Mouse (Mus musculus) v-Abl transformed pro-B cells (cell line): ENCODE results near the gene Tnfsf12.

Experiments
- in situ Hi-C, 2 experiments: fragments of 400-800 bp; cut with MboI; formaldehyde crosslinking; loops; one replicate each; pipeline ENCODE4 v1.15.1; 2025; ENCODE audit not compliant: unreplicated experiment in 2 of 2

Tnfsf12 gene

GRCm38 (mm10) chr11:69684128-69684745 lies 11.4 kb downstream of the Tnfsf12 start:
- in situ Hi-C loops: loop anchor here (5.0 to 25.0 kb wide), 3 partner anchors 193 to 528 kb away; partner anchors contain the start of genes Tmem95 (in 2 of the 2), Slc16a11 (in 1 of the 2) and Slc16a13 (in 1 of the 2)

DNA sequence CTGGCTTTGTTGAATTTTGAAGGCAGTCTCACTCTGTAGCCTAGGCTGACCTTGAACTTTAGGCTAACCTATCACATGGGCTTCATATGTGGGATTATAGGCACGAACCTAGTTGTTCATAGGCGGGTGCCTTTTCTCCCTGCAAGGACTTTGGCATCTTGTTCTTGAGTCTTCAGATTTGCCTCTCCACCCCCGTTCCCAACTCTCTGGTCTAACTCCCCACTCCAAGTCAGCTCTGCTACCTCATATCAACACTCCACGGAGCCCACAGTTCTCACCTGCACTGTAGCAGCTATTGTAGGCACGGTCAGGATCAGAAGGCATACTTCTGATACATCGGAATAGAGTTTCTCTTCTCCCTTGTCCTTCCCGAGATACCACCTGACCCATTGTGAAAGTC lies 12.1 kb downstream of the Tnfsf12 start:
- in situ Hi-C loops: loop anchor here (5.0 to 25.0 kb wide), 3 partner anchors 194 to 529 kb away; partner anchors contain the start of genes Tmem95 (in 2 of the 2), Slc16a11 (in 1 of the 2) and Slc16a13 (in 1 of the 2)

- in situ Hi-C loops: loop anchor here (5.0 to 25.0 kb wide), 3 partner anchors 194 to 529 kb away; partner anchors contain the start of genes Tmem95 (in 2 of the 2), Slc16a11 (in 1 of the 2) and Slc16a13 (in 1 of the 2)
These were observed 12.7 kb downstream of the Tnfsf12 start for GRCm38 (mm10) chr11:69682840-69683533.

- in situ Hi-C loops: loop anchor here (5.0 to 25.0 kb wide), 3 partner anchors 195 to 530 kb away; partner anchors contain the start of genes Tmem95 (in 2 of the 2), Slc16a11 (in 1 of the 2) and Slc16a13 (in 1 of the 2)
These were observed 13.3 kb downstream of the Tnfsf12 start for GRCm38 (mm10) chr11:69682209-69682839.

GRCm38 (mm10) chr11:69681314-69682208 lies 14.1 kb downstream of the Tnfsf12 start, which contains the start of gene Senp3:
Gene Senp3 (minus strand): TSS chr11:69682084.
- in situ Hi-C loops: loop anchor here (5.0 to 25.0 kb wide), 3 partner anchors 196 to 531 kb away; partner anchors contain the start of genes Tmem95 (in 2 of the 2), Slc16a11 (in 1 of the 2) and Slc16a13 (in 1 of the 2)

DNA sequence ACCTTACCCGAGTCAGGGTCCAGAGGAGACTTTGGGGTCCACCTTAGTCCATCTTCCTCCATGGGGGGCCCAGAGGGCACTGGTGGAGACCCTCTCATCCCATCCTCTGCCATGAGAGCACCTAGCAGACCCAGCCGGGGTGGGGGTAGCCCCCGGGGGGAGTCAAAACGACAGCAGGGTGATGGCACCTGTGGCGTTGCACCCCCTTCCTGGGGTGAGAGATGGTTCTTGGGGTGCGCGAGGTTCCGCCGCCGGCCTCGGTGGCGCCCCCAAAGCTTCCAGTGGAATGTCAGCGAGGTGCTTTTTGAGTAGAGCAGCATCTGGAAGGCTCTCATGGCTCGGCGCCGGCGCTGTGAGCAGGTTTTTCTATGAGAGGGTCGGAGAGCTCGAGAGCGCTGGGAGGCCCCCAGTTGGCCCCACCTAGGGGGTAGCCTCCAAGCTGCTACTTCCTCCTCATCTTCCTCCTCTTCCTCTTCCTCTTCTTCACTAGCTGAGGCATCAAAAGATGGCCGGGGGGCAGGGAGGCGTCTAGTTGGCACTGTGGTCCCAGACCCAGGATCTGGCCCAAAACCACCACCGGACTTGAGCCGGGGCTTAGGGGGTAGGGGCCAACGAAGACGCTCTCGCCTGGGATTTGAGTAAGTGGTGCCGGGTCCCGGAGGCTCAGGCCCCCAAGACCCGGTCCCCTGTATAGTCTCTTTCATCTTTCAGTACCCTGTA lies 15.4 kb downstream of the Tnfsf12 start:
- in situ Hi-C loops: loop anchor here (5.0 to 25.0 kb wide), 3 partner anchors 197 to 532 kb away; partner anchors contain the start of genes Tmem95 (in 2 of the 2), Slc16a11 (in 1 of the 2) and Slc16a13 (in 1 of the 2)

DNA sequence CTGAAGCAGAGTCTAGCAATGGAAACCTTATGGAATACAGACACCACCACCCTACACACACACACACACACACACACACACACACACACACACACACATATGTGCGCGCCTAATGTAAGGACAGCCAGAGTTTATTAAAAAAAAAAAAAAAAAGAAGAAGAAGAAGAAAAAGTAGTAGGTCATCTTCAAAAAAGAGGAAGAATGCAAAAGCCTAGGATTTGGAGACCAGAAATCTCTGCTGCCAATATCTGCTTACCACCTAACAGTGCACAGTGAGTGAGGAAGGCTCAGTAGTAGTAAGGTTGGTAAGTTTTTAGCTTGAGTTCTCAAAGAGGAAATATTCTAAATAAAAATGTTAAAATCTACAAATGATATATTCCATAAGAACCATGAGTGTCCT lies 16.5 kb downstream of the Tnfsf12 start:
- in situ Hi-C loops: loop anchor here in 1 of 2 experiments (25.0 kb wide), 1 partner anchor 533 kb away; the partner anchor contains the start of genes Slc16a11 and Slc16a13

DNA sequence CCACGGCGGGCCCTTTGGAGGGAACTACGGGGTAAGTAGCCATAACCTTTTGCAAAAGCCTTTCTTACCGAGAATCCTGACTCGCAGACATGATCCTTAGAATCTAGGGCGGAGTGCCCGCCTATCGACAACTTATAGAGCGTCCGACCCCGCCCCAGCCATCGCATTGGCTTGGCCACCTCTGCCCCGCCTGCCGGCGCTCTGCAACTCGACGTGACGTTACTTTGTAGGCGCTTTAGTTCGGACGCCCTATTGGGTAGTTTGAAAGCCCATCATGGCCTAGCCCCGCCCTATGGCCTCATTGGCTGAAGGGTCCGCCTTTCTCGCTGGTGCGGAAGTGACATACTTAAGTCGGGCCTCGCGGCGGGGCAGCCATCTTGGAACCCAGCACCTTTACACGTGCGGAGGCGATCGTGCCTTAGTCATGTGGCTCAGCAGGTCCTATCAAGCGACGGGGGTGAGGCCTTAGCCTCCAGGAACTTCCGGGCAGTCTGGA lies 23.4 kb downstream of the Tnfsf12 start, which contains the start of gene Eif4a1:
Eif4a1 (minus strand) TSS at position 213 of the 496 bp plus-strand sequence.
- in situ Hi-C loops: loop anchor here in 1 of 2 experiments (5.0 kb wide), 2 partner anchors 85 to 250 kb away; partner anchors contain the start of genes Eif5a and Polr2a

DNA sequence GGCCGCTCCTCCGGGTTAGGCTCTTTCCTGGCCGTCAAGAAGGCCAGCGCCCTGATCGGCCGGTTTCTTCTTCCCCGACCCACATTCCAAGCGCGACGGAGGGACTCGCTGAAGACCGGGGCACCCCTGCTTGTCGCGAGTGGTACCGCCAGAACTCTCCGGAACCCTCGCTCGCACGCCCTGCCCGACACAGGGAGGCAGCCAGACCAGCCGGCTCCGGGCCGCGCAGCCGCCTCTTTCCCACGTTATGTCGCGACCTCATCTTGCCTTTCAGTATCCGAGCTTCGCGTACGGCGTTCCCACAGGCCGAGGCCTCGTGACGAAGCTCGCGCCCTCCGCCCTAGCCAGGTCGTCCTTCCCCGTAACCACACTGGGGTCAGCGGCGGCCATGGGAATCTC lies 23.9 kb downstream of the Tnfsf12 start:
- in situ Hi-C loops: loop anchor here in 1 of 2 experiments (5.0 kb wide), 2 partner anchors 86 to 251 kb away; partner anchors contain the start of genes Eif5a and Polr2a

GRCm38 (mm10) chr11:69670786-69671725 lies 24.6 kb downstream of the Tnfsf12 start:
- in situ Hi-C loops: loop anchor here in 1 of 2 experiments (5.0 kb wide), 2 partner anchors 86 to 251 kb away; partner anchors contain the start of genes Eif5a and Polr2a

DNA sequence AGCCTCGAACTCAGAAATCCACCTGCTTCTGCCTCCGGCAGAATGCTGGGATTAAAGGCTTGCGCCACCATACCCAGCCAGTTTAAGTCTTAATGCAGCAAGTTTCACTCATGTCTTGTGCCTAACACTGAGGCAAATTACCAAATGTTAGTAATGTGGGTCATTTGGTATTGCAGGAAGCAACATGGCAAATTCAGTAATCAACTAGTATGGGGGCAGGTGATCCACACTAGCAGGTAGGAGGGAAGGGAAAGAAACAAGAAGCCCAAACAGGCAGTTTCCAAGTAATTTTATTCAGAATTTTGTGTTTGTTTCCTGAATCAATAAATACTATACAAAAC lies 29.0 kb downstream of the Tnfsf12 start:
- in situ Hi-C loops: no loop called here

DNA sequence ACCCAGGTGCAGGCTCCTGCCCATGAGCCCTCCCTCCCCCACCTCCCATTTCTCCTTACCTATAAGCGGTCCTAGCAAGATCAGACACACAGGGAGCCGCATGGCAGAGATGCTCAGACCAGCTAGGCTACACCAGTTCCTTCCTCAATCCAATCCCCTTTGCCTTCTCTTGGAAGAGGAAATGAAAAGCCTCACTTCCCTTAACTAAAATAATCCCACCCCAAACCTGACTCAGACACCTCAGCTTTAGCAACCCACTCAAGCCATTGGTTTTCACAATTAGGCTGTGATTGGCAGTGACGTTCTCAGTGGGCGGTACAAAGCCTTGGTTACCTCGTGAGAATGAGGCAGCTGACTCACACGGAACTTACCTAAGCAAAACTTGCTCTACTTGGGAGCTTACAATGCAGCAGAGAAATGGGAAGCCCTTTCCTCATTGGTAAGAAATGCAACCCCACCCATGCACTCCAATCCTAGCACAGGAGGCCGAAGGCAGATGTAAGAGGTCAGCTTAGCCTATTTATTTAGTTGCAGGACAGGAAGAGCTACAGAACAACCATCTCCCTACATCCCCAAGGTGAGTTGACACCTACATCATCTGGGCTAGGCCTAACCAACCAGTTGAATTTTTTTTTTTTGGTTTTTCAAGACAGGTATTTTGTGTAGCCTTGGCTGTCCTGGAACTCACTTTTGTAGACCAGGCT lies 29.5 kb downstream of the Tnfsf12 start, which contains the start of gene Cd68:
Cd68 (minus strand) TSS at position 193 of the 704 bp plus-strand sequence.
- in situ Hi-C loops: no loop called here

DNA sequence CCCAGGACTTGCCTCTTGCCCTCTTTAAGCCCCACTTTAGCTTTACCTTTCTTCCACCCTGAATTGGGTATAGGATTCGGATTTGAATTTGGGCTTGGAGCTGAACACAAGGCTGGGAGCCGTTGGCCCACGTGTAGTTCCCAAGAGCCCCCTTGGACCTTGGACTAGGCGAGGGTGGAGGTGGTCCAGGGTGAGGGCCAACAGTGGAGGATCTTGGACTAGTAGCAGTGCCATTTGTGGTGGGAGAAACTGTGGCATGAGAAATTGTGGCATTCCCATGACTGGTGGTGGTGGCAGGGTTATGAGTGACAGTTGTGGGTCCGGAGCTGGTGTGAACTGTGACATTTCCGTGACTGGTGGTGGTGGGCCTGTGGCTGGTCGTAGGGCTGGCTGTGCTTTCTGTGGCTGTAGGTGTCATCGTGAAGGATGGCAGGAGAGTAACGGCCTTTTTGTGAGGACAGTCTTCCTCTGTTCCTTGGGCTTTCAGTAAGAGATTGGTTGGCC lies 30.1 kb downstream of the Tnfsf12 start:
- in situ Hi-C loops: no loop called here

- in situ Hi-C loops: no loop called here
These were observed 30.8 kb downstream of the Tnfsf12 start for GRCm38 (mm10) chr11:69664841-69665240.

GRCm38 (mm10) chr11:69663795-69664194 lies 31.9 kb downstream of the Tnfsf12 start:
- in situ Hi-C loops: no loop called here

DNA sequence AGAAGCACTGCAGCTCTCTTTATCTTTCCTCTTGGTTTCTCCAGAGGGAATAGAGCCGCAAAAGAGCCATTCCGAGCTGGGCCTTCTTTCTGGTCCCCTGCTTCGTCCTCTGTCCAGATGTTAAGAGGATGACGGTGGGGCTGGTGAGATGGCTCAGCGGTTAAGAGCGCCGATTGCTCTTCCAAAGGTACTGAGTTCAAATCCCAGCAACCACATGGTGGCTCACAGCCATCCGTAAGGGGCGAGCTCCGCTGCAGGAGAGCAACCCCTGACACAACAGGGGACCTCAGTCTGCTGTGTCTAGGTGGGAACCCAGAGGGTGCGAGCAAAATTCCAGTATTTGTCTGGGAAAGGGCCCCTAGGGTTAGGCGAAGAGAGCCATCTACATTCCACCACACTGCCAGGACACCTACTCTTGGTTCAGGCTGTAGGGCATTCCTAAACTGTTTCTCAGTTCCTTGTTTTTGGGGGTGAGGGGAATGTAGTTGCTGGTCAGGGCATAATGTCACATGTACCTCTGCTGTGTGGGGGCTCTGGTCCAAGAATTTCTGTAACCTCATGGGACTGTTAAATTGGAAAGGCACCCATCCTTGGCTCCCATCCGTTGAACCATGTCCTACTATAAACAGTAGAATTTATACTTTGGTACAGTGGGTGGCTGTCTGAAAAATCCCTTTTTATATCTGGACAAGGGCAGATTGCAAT lies 32.5 kb downstream of the Tnfsf12 start:
- in situ Hi-C loops: no loop called here
